Comparison of ENCODE assay signal across 8 mouse cellular contexts in genomic region chr1:184737876-184738479, GRCm38 (mm10). TPM values are rescaled to one million over a fixed set of nuclear protein-coding genes. Genes with fewer than 3 reads are reported as not detected.
A peak's percentile ranks its signal among the peaks of the same experiment; 100 is the strongest.
DNase-seq lines count a peak whose midpoint lies in the region; ATAC-seq and TF ChIP-seq lines count a peak whose summit lies in the region.

No protein-coding gene starts in this region.

- no peaks in the 10 kb centered on the region; the same call in 1 of the 2 replicates for H3K4me1 ChIP-seq in intestine, postnatal 0 days (replicated peaks; ENCODE audit: control insufficient read depth, insufficient read depth, low read length)
- peaks cover 9% of the 10 kb centered on the region for H3K4me1 ChIP-seq in lung, adult 2 months (ENCODE audit: control insufficient read depth, insufficient read depth, low read length)

- no peak for TF ChIP-seq POLR2A in lung, adult 2 months (IDR thresholded peaks at IDR 0.05; ENCODE audit: borderline replicate concordance, extremely low read depth, low read depth, low read length)

- H3K9me3 ChIP-seq in intestine, postnatal 0 days (ENCODE audit: control insufficient read depth): no peaks in the 10 kb centered on the region

- no peak overlapping the region for H3K4me3 ChIP-seq in intestine, postnatal 0 days (ENCODE audit: low read depth, low read length)
- H3K4me3 ChIP-seq in lung, adult 2 months (replicated peaks; ENCODE audit: extremely low read depth, low read depth, low read length): no peak overlapping the region

- peak; percentile 88 for TF ChIP-seq CTCF in intestine, postnatal 0 days (IDR thresholded peaks at IDR 0.05; ENCODE audit: low read depth)
- TF ChIP-seq CTCF in lung, adult 2 months (IDR thresholded peaks at IDR 0.05; ENCODE audit: insufficient read depth, low read length): peak; percentile 99

- 4% methylated on average over 14 of the region's 14 CpGs for WGBS in intestine, postnatal 0 days
- 8% methylated on average over 14 of the region's 14 CpGs for WGBS in lung, adult 2 months

- no peak for ATAC-seq in intestine, postnatal 0 days

- H3K27ac ChIP-seq in intestine, postnatal 0 days (ENCODE audit: low read depth, low read length): no peak overlapping the region

- peaks cover 40% of the 10 kb centered on the region for H3K27me3 ChIP-seq in intestine, postnatal 0 days (replicated peaks; ENCODE audit: control insufficient read depth, insufficient read depth, low read length)

- DNase-seq in adrenal gland, adult (ENCODE audit: inconsistent age in 2 of 2, low spot score in 1 of 2): peak; percentile 64 to 87
- no peak for DNase-seq in adrenal gland, postnatal 4 days (ENCODE audit: low spot score in 2 of 2)
- DNase-seq in urinary bladder, postnatal 25 days (ENCODE audit: low spot score): peak; percentile 50
- no peak for DNase-seq in urinary bladder, adult 18-20 months (ENCODE audit: low spot score in 2 of 2)
- DNase-seq in gastrocnemius, adult 18-20 months (ENCODE audit: low spot score): peak; percentile 77
- no peak for DNase-seq in lung, adult 2 months
- DNase-seq in retina, embryonic 14.5 days (ENCODE audit: low spot score): peak; percentile 75

- no peak overlapping the region for H3K9ac ChIP-seq in intestine, postnatal 0 days (ENCODE audit: low read depth, low read length)

- H3K4me2 ChIP-seq in intestine, postnatal 0 days (replicated peaks; ENCODE audit: low read depth): no peak overlapping the region; the same call in 1 of the 2 replicates

- H3K36me3 ChIP-seq in intestine, postnatal 0 days (ENCODE audit: control insufficient read depth, insufficient read depth): no peaks in the 10 kb centered on the region

RNA-seq across cellular contexts. Expression of gene Hlx, which starts 5.6 kb away (rescaled TPM):
- 10 to 100 TPM; 26.6 to 27.3 TPM for total RNA-seq in adrenal gland, postnatal 4 days (2021)
- 1 to 10 TPM; 3.2 to 6.8 TPM for total RNA-seq in gastrocnemius, adult 18-20 months (2021)
- 20.2 and 22.7 TPM in 2 replicates for polyA plus RNA-seq in intestine, postnatal 0 days (2015; fragmentation: Nextera tagmentation; extraction: Ambion mirVana)
- polyA plus RNA-seq in lung, adult 2 months (2012; rRNA removed): 72.0 and 77.7 TPM in 2 replicates

Comparison
In these comparisons a context has a peak if more than half of its experiments do, and no peak if none do; other contexts are left out.
1. DNase-seq: peak in adrenal gland, adult (2 of 2), urinary bladder, postnatal 25 days (single experiment), gastrocnemius, adult 18-20 months (single experiment) and retina, embryonic 14.5 days (single experiment); none in adrenal gland, postnatal 4 days (0 of 2), urinary bladder, adult 18-20 months (0 of 2) and lung, adult 2 months (single experiment).